Mouse (Mus musculus) activated CD4-positive, CD25-positive, alpha-beta regulatory T cell, adult 4 months (primary cell): ENCODE measurements around the gene Samd9l. TPM values are rescaled to one million over a fixed set of nuclear protein-coding genes. Genes with fewer than 3 reads are reported as not detected.
"Not testable (repeated sequence)": the region's sequence is repeated elsewhere in the genome, so short reads cannot be mapped to it uniquely, and the experiment has no call there.

Experiments used
- ATAC-seq: one replicate; pipeline ENCODE4 v1.8.0; 2017
- polyA plus RNA-seq, 2 experiments: library from polyadenylated mRNA; unstranded; fragments of 100-300 nt; shearing (Covaris generic); gene quantifications; one replicate each; pipeline ENCODE4 v1.2.1; 2017

The Samd9l gene
- polyA plus RNA-seq, 2 experiments from 2014 or later, result 100 to 115 TPM

DNA sequence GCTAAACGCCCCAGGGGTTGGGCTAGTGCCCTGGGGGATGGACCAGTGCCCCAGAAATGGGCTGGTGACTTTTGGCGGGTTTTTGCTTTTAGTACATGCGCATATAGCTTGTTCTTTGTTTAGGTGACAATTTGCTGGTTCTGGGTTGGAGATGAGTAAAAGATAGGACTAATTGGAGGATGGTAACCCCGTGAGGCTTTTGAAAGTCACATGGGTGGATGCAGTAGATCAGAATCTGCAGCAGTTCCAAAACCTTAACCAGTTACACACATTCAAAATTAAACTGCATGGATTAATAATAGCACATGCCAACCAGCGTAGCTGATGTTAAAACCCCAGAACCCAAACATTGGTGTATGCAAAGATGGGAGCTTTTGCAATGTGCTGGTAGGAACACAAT, 57.9 kb downstream of the Samd9l start:
- no peak for ATAC-seq

GRCm38 (mm10) chr6:3340928-3341327, 58.4 kb downstream of the Samd9l start:
- ATAC-seq, result not testable (repeated sequence)

GRCm38 (mm10) chr6:3339131-3339530, 60.2 kb downstream of the Samd9l start:
- not testable (repeated sequence) for ATAC-seq

Other genes with a start within 250 kb of the Samd9l start
- gene Hepacam2, start 98.7 kb upstream of the Samd9l start, polyA plus RNA-seq, result under 1 TPM in 1 of 2 experiments, not detected in 1; 0.46 TPM
- 10 to 100 TPM; 14.9 to 20.5 TPM for gene Vps50, start 98.8 kb upstream of the Samd9l start, polyA plus RNA-seq